Mouse (Mus musculus) naive thymus-derived CD4-positive, alpha-beta T cell, adult 2 months (primary cell): ENCODE measurements around the gene Mon2.

Experiments
- DNase-seq: peaks from one replicate; pipeline ENCODE4 v3.0.0-alpha.2; 2011; ENCODE audit warnings: low read depth

Gene Mon2

DNA sequence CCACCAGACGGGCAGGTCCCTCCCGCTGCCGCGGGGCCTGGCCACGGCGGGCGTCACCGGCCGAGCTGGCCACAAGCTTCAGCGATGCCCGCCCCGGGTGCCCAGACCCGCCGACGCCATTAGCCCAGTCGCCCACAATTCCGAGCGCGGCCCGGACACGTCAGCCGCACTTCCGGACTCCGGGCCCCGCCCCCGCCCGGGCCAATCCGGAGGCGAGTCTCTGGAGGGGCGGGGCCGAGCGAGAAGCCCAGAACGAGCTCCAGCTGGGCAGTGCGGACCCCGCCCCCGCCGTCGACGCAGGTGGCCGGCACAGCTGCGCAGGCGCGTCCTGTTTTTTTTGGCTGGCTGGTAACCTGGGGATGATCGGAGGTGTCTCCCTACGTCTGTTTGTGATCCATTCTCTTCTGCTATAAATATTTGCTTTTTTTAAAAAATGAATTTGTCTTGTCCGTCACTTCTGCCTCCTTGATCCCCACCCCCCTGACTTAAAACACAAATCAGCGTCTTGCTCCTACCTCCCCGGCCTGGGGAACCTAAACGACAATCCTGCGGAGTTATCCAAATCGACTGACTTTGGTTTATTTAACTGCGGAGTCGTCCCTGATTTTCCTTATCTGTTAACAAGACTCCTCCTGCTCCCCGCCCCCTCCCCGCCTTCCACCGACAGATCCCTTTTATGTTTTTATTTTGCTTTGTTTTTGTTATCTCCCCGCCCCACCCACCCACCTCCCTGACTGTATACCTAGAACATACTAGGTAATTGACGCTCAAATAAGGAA lies at the start of gene Mon2:
TSS of gene Mon2 (minus strand) at position 261 of the 779 bp plus-strand sequence.
- peak; percentile 96 for DNase-seq

DNA sequence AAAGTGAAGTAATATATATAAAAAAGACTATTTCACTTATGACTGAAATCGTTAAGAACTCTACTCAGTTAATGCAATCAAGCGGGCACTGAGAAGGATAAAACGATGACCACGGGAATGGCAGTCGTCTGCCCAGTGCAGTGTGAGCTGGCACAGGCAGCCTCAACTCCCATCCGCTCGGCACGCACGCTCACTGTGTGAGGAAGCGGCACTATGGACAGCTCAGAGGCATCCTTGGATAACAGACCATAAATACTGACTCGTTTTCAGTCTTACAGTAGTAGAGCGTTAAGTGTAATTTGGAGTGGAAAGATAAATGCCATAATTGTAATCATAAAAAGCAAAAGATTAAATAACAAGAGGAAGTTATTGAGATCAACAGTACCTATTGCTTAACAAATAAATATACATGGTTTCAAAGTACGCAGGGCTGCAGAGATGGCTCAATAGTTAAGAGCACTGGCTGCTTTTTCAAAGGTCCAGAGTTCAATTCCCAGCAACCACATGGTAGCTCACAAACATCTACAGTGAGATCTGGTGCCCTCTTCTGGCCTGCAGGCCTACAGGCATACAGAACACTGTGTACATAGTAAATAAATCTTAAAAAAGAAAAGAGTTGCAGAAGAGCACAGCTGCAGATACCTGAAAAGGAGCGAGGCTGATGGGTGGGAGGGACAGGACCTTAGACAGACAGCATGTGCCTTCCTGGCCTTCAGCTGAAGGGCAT lies 44.5 kb upstream of the Mon2 start:
- DNase-seq: no peak

DNA sequence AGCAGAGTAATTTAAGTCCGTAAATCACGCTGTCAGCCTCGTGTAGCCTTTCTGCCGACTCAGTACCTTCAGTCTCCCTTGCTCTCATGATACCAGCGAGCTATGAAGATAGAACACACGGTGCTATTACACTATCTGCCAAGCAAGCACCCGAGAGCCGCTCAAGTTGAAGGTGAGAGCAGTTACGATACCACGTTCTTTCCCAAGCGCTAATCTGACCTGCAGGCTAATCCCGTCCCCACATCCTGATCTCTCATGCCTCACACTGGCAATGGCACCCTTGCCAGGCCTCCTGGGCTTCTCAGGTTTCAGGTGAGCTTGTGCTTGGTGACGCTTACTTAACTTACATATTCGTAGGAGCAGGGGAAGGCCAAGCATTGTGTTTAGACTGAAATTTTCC lies 40.6 kb upstream of the Mon2 start:
- no peak for DNase-seq

DNA sequence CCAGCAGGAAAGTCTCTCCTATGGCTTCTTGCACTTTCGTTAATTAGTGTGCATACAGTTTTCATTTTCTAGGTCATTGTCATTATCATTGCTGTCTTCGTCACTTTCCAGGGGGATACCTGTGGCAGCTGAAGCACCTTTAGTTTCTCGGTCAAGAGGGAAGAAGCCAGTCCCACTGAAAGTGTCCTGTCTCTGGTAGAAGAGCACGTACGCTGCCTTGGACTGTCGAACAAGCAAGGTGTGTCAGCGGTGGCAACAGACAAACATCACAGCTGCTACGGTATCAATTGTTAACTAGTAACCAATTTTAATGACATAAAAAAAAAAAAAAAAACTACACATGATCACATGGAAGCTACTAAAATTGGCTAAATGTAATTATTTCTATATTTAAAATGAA lies 37.2 kb upstream of the Mon2 start:
- DNase-seq: no peak

DNA sequence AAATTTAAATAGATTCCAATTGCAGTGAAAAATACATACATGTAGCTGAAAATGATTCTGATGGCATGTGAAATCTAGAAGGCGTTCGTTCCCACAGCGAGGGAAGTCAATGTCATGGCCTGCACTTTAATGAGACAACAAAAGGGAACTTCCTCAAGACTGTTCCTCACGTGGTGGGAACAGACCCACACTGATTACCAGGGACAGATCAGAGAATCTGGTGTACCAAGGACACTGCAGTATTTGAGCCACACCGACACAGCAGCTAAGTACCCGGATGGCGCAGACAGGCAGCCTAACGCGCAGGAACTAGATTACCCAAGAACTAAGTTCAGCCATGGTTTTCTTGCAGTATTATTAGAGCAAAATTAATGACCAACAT lies 36.5 kb upstream of the Mon2 start:
- DNase-seq: no peak

DNA sequence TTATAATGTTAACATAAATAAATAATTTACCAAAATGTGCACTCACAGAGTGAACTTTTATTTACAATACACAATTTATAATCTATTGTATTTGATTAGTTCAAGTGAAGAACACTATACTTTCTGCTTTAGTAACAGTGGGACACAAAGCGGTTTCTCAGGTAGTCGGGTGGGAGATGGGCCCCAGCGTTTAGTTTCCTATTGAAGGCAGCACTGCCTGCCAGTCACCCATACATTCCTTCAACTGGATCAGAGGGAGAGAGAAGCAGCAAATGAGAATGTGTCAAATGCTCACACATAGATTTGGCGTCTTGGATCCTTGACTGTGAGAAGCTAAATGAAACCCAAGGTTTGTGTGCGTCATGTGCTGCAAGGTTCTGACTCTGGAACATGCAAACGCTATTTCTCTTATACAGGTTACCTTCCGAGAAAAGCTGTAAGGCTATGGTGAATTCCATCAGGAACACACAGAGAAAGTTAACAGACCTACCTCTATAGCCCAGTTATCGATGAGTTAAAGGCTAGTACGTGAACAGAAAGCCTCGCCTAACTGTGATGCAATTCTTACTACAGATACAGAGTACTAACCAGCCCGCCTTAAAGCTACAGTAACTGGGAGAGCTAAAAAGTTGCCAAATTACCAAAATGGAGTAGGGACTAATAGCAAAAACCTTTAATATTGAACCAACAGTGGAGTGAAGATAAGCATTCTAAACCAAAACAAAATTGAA lies 35.9 kb upstream of the Mon2 start:
- no peak for DNase-seq

DNA sequence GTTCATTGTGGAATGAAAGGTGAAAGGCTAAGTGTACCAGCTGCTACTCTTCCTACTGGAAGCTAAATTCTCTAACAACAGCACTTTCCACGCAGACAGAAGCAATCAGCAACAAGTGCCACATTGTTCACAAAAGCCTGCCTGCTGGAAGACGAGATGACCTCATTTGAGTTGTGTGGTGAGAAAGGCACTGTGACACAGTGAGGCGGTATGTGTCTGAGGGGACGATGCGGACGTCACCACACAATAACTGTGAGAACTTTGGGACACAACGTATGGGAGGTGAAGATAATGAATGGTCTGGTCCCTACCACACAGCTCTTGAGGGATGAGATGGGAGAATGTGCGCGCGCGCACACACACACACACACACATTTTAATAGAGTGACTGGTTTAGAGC lies 34.2 kb upstream of the Mon2 start:
- DNase-seq: no peak

DNA sequence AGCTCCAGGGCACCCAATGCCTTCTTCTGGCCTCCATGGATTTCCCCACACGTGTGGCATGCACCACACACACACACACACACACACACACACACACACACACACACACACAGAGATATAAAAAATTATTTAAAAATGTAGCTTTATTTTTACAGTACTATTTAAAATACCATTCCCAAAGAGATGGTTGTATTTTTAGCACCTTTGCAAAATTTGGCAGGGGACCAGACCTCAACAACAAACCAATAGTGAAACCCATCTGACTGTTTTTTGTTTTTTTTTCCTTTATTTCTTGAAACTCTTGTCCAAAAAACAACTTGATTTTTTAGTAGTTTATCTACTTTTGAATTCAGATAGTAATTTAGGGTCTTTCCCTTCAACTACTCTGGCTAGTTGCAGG lies 32.2 kb upstream of the Mon2 start:
- no peak for DNase-seq

DNA sequence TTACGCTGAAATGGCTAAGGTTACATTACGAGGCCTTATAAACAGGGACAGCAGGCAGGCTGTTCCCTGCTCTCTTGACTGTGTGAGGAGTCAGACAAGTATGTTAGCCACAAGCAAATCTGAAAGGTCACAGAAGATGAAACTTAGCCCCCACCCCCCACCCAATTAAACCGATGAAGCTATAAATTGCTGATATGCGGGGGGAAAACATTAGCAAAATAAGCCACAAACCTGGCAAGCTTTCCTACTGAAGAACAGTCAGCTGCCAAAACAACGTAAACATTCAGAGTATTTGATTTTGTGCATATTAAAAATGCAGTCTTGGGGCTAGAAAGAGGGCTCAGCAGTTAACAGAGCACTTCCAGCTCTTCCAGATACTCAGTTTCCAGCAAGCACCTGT lies 31.8 kb upstream of the Mon2 start:
- no peak for DNase-seq

DNA sequence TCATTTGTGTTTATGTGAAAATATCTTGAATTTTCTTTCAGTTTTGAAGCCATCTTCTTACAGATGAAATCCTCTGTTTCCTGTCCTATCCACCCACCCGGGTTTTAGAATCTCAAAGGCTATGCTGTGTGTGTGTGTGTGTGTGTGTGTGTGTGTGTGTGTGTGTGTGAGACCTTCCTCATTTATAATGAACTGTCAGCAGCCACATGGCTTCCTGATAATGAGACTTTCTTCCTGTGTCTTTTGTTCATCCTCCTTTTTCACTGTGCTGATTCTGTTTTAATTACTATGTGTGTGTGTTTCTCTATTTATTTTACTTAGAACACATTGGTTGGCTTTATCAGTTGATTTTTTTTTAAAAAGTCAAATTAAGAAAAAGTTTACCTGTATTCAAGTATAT lies 25.0 kb upstream of the Mon2 start:
- DNase-seq: peak; percentile 22

DNA sequence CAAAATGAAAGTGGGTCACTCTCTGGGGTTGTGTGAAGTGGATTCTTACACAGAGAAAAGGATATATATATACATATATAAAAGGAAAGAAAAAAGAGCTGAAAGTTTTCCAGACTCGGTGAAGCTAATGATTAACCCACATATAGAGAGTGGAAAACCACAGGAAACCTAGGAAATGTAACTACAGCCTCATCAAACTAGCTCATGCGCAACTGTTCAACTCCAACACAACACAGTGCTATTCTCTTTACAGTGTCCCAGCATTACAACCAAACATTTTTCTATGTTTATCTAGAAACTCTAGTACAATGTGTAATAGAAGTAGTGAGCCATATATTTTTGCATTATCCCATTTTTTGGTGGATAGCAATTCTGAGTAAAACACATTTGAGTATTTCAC lies 24.3 kb upstream of the Mon2 start:
- DNase-seq: no peak

DNA sequence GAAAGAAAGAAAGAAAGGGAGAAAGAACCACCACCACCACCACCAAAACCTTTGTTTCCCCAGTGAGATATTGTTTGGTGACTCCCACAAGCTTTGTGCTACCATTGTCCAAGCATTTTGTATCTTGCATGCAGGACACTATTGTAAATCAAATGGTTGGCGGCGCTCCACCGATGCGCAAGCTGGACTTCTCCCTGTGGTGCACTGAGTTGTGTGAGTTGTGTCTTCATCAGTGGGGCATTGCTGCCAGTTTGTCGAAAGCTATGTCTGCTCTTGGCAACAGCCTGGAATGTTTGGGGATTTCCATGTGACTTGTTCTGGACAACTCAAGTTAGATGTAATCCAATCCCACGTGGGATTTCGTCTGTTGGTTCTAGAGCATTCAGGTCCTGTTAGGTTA lies 18.2 kb upstream of the Mon2 start:
- DNase-seq: no peak

DNA sequence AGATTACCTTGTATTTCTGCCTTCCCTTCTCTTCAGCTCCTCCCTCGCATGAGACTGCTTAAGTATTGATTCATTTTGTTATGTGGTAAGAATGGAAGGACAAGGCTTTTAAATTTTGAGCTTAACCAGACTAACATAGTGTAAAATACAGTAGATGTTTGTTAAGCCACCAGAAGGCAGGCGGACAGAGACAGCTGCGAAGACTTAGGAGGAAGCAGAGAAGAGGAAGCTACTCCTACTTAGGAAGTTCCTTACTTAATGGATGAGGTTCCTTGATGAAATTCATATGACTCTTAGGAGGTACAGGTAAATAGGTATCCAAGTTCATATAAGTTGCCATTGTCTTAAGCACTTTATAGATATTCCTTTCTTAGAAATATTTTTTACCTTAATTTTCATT lies 16.3 kb upstream of the Mon2 start:
- DNase-seq: no peak

DNA sequence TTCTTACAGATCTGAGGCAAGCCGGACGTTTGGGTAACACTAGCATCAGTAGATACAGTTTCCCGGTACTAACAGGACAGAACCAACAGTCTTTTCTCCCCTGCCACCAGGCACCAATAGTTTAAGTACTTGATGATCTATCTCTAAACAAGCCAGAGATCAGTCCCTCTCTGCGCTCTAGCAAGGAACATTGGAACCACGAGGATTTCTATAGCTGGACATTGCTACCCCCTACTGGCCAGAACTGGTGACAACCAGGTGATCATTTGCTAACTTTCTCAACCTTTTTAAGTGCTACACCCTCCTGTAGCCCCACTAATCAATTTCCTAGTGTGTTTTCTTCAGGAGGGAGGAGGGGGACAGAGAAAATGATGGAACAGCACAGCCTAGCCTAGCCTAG lies 15.4 kb upstream of the Mon2 start:
- DNase-seq: peak; percentile 80

DNA sequence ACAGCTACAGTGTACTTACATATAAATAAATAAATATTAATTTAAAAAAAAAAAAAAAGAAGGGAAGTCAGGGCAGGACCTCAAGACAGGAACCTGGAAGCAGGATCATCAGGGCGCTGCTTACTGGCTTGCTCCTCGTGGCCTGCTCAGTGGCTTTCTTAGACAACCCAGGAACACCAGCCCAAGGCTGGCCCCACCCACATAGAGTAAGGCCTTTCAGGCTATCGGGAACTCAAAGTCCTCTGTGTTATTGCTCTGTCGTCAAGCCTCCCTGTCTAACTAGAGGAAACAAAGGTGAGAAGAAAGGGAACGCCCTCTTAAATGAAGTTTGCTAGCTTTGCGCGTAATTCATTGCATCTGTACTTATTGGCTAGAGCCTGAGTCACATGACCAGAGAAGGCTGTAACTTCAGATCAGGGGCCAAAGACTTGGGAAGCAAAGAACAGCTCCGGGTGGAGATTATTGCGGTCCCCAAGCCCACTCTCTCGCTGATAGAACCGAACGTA lies 13.2 kb upstream of the Mon2 start:
- DNase-seq: no peak

DNA sequence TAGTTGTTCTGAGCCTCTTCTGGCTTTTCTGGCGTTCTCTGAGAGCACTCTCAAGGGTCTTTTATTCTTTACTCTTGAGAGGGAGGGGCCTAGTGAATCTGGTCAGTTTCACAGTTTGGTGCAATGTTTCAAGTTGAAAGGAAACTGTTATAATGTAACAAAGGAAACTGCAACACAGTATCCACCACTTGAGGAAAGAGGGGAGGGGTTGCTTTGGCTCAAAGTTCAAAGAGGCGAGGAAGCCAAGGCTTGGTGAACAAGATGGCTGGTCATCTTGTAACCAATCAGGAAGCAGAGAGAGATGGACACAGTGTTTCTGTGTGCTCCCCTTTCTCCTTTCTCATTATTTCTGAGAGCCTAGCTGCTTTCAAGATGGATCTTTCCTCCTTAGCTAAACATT lies 10.5 kb upstream of the Mon2 start:
- no peak for DNase-seq

DNA sequence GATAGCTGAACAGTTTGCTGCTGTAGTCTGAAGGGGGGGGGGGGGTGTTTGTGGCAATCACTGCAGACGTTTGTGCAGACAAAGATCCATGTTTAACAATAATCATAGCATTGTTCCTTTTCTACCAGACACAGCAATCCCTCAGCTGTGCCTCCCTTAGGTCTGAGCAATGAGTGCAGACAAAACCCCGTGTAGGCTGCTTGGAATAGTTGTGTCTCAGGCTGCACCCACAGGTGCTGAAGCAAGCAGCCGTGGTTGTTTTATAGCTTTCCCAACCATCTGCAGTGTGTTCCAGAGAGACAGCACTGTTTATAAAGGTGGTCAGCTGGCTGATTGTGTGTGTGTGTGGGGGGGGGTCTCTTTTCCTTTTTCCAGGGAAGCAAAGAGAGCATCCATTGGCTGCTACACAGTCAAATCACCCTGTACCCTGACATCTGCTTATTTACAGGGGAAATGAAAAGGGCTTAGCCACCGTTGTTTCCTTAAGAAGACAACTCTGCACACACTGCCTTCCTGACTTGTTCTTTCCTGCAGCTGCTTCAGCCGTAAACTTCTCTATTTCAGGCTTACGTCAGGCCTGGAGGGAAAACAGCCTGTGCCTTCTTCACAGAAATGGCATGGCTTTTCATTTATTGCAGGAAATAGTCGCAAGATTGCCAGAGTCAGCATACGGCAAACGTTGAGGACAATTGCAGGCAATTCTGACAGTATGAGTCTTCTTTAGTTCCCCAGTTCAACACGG lies 8.8 kb upstream of the Mon2 start:
- DNase-seq: no peak

DNA sequence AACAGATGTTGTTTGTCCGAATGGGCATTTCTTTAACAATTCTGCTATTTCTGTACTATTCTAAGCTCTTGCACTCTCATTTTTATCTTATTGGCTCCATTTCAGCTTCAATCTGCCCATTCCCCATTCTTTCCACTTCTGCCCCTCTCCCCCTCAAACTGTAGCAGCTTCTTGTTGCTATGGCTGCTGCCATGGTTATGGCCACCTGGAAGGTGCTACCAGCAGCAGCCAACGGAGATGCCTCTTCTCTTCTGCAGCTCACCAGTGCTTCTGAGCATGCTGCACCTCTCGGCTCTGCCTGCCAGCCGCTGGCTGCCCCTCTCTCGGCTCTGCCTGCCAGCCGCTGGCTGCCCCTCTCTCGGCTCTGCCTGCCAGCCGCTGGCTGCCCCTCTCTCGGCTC lies 8.0 kb upstream of the Mon2 start:
- DNase-seq: no peak

DNA sequence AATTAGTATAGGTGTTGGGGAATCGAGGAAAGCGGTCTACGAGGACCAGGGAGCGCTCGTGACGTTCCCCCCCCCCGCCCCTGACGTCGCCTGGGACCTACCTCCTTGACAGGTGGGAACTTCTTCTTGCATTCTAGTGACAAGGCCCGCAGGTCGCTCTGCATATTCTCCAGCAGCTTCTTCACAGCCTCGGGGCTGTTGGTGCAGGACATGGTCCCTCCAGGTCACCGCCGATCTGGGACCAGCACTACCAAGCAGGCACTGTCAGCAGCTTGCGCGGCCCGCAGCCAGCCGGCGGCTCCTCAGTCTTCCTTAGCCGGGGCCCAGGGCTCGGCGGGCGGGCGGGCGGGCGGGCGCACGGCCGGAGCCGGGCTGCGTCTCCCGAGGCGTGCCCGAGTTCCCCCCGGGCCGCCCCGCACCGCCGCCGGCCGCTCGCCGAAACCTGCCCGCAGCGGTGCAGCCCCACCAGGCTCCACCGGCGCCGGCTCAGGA lies 508 bp downstream of the Mon2 start:
- DNase-seq: peak; percentile 61

DNA sequence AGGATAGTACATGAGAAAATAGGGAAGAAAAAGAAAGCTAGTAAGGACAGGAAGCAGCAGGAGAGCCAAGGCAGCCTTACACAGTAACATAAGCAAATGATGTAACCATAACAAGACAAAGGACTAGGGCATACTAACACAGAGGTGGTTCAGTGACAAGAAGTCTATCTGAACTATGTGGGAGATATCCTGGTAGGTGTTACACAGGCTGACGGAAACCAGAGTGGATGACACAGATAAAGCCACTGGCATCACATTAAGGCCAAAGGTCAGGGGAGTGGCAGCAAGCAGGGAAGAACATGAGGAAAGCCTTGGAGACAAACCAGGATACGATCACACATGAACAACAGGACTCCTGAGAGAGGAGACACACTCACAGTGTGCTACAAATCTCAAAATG lies 4.3 kb downstream of the Mon2 start:
- DNase-seq: no peak

DNA sequence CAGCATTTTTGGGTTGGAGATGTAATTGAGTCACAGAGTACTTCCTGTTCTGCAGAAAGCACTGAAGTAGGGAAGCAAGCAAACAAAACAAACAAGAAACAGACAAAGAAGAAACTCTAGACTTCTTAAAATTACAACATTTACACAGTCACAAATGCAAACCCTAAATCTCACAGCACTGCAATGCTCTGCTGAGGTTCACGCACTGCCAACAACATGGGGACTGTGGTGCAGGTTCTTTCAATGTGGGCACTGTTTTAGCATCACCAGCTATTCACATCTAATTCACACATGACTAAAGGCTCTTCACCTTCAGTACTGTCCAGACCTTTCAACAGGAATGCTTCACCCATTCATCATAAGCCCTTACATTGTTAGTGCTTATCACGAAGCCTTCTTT lies 13.3 kb downstream of the Mon2 start:
- no peak for DNase-seq

DNA sequence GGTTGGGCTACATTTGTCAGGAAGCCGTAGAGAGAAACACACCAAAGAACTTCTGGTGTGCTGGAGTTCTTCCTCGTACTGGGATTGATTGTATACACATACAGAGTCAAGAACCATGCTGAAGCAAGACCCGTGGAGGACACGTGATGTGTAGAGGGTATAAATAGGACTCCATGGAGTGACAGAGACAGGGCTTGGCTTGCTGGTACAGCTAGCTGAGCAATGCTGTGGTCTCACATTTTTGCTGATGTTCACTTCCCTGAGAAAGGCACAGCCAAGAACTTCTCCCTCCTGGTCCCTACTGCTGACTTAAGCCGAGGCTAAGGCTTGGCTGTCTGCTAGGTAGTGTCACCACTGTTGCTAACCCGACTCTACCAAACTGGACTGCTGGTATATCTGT lies 15.5 kb downstream of the Mon2 start:
- no peak for DNase-seq
